Mouse (Mus musculus): ENCODE measurements at regions not wholly inside any gene's neighbourhood (a gene's known extent, or its start where the extent isn't known, plus 50 kb on each side); places are given as distances from the start of the nearest gene placed in this dataset.

DNA sequence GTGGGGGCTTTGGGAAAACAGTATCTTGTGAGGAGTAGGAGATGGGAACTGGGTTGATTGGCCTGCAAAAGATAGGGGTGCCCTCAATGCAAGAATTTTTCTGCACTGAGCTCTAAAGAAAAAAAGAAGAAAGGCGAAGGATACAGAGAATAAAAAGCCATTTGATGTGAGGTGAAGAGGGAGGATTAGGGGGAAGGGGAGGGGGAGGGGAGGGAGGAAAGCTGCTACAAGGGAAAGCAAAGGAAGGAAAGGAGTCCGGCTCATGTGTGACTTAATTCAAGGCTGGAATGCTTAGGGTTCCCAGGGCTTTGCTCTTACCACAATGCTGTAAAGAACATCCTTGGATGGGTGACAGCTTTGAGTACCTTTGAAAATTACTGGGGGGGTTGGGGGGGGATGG, 79.4 kb downstream of the Nkx2-1 start:
- TF ChIP-seq CTCF (IDR thresholded peaks at IDR 0.05) (no peak), EP300 (IDR thresholded peaks at IDR 0.05) (no peak)
